Mouse (Mus musculus): ENCODE measurements at regions not wholly inside any gene's neighbourhood (a gene's known extent, or its start where the extent isn't known, plus 50 kb on each side); places are given as distances from the start of the nearest gene placed in this dataset.

- DNase-seq (ENCODE audit: low spot score in 2 of 2): no peak
These were observed 132.6 kb upstream of the Jade1 start for GRCm38 (mm10) chr3:41422615-41423579.

DNA sequence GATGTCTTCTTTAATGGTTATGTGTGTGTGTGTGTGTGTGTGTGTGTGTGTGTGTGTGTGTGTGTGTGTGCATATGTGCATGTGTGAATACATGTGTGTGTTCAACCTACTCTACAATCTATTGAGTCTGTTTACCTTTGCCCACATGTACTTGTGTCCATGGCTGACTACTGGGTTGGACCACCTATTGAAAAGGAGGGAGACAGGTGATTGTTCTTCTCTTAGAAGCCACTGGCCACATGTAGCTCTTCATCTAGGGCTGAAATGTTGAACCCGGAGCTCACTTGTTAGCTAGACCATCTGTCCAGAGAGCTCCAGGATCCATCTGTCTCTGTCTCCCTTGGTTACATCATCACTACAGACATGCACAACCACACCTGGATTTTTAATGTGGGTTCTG is 141.8 kb upstream of the Jade1 start:
- DNase-seq (ENCODE audit: low spot score in 2 of 2): no peak

- DNase-seq (ENCODE audit: low spot score in 2 of 2): no peak
These were observed 142.8 kb upstream of the Jade1 start for GRCm38 (mm10) chr3:41412698-41413097.

DNA sequence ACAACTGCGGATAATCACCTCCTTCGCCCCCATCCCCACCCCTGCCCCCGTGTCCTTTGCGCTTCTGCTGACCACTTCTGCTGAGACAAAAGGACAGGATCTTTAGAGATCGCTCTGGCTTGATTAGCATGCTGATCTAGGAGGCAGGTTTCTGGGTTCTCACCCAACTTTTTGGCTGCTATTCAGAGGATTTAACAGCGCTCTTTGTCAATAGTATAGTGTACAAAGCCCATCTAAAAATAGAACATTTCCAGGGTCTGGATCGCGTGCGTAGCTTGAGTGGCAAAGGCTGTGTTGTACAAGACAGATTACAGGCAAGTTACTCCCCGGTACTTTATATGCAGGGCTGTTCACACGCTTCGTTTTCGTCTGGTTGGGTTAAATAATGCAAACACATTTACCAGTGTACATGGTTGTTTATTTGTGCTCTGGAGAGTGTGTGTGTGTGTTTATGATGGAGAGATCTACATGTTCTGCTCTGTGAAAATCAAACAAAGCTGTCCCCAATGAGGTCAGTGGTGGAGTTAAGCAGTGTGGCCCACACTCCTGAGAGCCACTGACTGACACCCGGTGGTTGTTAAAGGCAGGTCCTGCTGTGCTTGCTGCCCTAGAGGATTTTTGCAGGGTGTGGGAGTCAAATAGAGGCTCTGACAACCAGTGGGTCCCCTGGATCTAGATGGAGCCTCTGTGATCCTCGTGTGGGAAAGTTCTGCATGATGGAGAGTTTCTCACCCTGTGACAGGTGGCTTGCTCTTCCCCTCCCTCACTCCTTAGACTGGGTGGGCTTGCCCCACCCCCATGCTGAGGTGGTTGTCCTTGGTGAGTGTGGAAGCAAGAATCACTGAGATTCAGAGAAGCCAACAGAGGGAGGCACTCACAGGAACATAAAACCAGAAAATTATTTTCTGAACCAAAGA is 146.5 kb upstream of the Jade1 start:
- peak in 1 of 2 experiments; percentile 32 for DNase-seq (ENCODE audit: low spot score in 2 of 2)

GRCm38 (mm10) chr3:41408423-41408820 is 147.1 kb upstream of the Jade1 start:
- peak; percentile 50 to 66 for DNase-seq (ENCODE audit: low spot score in 2 of 2)

- no peak for DNase-seq (ENCODE audit: low spot score in 2 of 2)
These were observed 147.5 kb upstream of the Jade1 start for GRCm38 (mm10) chr3:41407988-41408387.

DNA sequence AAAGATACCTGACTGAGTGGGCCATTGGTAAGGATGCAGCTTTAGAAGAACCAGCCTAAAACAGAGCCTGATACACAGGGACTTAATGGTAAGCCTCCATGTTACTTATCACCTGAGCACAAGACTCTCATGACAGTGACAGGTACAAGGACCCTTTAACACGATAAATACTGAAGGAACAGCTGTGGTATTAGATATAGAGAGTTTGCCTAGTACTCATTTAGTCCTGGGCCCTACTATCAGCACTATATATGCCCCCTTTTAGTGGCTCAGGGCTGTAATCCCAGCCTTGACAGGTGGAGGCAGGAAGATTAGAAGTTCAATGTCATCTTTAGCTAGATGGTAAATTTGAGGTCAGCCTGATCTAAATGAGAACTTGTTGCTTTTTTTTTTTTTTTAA is 148.0 kb upstream of the Jade1 start:
- no peak for DNase-seq (ENCODE audit: low spot score in 2 of 2)

DNA sequence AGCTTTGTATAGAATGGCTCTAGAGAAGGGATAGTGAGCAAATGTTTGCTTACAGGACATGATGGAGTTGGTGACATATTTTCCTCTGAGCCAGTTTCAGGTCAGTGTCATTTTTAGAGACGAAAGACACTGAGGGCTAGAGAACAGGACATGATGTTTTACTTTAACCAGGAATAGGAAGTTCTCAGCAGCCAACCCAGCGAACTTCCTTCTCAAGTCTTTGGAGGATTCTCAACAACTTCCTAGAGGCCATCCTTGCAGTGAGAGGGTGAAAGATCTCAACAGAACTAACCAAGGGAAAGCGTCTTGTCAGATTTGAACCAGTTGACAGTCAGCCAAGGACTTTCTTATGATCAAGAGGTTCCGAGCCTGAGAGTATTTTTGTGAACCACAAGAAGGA is 153.7 kb upstream of the Jade1 start:
- DNase-seq (ENCODE audit: low spot score in 2 of 2): no peak

DNA sequence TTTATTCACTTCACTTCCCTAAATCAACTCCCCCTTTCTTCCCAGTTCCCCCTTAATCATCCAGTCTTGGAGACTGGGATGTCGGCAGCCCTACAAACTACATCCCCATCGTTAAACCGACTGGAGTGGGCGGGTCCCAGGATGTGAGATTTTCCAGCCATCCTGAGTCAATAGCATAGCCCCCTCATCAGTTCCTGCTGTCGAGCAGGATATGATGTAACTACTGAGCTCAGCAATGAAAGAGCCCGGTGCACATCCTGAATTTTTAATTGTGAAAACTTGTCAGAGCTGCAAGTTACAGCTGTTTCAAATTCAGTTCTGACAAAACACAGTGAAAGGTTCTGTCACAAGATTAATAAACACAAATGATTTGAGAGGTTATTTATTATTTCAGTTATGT is 165.7 kb upstream of the Jade1 start:
- DNase-seq (ENCODE audit: low spot score in 2 of 2): no peak

- DNase-seq (ENCODE audit: low spot score in 2 of 2): no peak
These were observed 167.9 kb upstream of the Jade1 start for GRCm38 (mm10) chr3:41387469-41388212.

- DNase-seq (ENCODE audit: low spot score in 2 of 2): no peak
These were observed 169.2 kb upstream of the Jade1 start for GRCm38 (mm10) chr3:41386299-41386698.

DNA sequence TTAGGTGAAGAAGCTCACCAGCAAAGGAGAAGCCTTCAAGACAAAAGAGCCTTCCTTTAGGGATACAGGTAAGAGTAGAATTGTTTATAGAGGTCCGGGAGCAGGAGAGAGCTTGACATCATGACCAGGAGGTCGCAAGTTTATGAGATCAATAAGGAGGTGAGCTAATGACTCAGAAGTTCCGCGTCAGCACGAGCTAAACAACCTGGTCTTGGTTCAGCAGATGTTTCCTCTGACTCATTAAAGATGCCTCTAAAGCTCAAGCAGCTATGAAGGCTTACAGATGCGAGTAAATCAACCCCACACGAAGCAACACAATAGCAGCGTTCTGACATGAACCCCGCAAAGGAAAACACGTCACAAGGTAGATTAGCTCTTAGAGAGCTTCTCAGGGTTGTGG is 171.1 kb upstream of the Jade1 start:
- DNase-seq (ENCODE audit: low spot score in 2 of 2): no peak

- DNase-seq (ENCODE audit: low spot score in 2 of 2): no peak
These were observed 177.0 kb upstream of the Jade1 start for GRCm38 (mm10) chr3:41378576-41378975.

GRCm38 (mm10) chr3:41377826-41378406 is 177.6 kb upstream of the Jade1 start:
- DNase-seq (ENCODE audit: low spot score in 2 of 2): no peak

- no peak for DNase-seq (ENCODE audit: low spot score in 2 of 2)
These were observed 178.5 kb upstream of the Jade1 start for GRCm38 (mm10) chr3:41376848-41377582.

DNA sequence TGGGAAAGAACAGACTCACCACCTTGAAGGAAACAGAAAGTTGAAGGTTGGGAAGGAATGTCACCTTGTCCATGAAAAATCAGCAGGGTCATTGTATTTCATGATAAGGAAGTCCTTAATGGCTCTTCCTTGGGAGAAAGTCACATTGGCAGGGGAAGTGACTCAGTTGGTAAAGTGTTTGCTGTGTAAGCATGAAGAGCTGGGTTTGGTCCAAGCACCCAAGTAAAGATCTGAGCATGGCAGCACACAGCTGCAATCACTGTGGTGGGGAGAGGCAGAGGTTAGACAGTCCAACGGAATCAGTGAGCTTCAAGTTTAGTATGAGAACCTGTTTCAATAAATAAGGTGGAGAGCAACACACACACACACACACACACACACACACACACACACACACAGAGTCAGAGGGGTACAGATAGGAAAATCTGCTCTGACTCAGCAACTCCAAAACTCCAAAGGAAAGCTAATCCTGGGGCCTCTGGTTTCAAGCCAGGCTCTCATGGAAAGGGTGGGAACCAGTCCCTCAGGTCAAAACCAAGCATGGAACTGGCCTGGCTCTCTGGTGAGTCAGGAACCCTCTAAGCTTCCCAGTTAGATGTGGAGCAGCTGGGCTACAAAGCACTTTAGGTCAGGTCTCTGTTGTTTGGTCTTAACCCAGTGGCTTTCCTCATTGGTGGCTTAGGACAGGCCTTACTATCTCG is 180.2 kb upstream of the Jade1 start:
- no peak for DNase-seq (ENCODE audit: low spot score in 2 of 2)

- DNase-seq (ENCODE audit: low spot score in 2 of 2): no peak
These were observed 182.3 kb upstream of the Jade1 start for GRCm38 (mm10) chr3:41373198-41373597.

DNA sequence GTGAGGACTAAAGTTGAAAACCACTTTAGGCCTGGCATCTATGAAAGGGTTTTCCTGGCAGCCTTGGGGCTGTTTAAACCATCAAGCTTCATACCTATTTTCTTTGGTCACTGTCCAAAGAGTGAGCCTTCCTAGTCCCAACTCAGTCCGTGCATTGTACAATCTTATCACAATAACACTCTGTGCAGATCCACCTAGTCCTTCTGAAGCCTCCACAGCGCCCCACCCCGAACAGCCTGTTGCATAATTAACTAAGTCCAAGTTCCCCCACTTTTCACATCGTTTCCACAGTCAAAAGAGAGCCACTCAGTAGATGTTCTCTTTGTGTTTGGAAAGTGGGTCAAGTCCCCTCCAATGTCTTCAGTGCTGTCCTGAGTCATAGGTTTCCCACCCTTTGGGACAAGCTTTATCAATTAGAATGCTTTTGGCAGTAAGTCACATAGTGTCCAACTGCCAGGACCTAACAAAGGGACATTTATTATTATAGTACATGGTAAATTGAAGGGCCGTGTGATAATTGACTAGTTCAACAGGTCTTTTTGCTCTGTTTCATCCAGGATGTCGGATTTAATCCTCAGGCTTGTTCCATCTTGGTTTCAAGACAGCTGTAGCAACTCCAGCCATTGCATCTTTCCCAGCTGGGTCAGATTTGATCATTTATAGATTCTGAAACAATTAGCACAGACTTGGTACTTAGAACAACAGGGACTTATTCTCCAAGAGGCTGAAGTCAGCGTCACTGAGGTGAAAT is 187.0 kb upstream of the Jade1 start:
- DNase-seq (ENCODE audit: low spot score in 2 of 2): no peak

DNA sequence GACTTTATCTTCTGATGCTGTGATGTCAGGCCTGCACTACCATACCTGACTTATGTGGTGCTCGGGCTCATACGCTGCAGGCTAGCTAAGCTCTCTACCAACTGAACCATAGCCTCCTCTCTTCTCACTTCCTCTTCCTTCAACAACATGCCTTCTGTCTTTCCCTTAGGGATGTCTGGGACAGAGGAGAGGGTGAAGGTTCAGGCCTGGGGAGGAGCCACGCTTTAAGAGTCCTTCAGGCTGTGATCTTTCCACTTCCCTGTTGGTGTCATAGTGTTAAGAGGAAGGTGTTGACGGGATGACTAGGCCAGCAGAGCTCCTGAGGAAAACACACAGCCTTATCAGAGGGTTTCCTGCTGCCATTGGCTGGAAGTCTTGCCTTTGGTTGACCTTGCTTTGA is 188.8 kb upstream of the Jade1 start:
- DNase-seq (ENCODE audit: low spot score in 2 of 2): no peak
